Mouse (Mus musculus) lung, adult 2 months (tissue): ENCODE measurements around the gene Vmn1r232.

ENCODE experiments used
- CTCF ChIP-seq: fragments of 200-500 bp; IDR thresholded peaks from 2 replicates; pipeline ENCODE4 v1.5.1; 2011; ENCODE audit warnings: mild to moderate bottlenecking, low read length, control low read depth; ENCODE audit not compliant: insufficient read depth
- POLR2A ChIP-seq: fragments of 200-500 bp; IDR thresholded peaks from 2 replicates; pipeline ENCODE4 v1.6.1; 2011; ENCODE audit warnings: low read depth, mild to moderate bottlenecking, control low read depth, low read length, borderline replicate concordance; ENCODE audit errors: extremely low read depth

GRCm38 (mm10) chr17:20944985-20945891 is 25.7 kb upstream of the Vmn1r232 start, which contains the start of gene Ppp2r1a:
- TF ChIP-seq CTCF (no peak), POLR2A (peak; percentile 91)
